Mouse (Mus musculus) retina, adult 2 months (tissue): ENCODE results near the gene Ppfibp1.

ENCODE experiments used
- DNase-seq: peaks from one replicate; pipeline ENCODE4 v3.0.0-alpha.2; 2012; ENCODE audit warnings: low read depth, low spot score

Ppfibp1 gene

DNA sequence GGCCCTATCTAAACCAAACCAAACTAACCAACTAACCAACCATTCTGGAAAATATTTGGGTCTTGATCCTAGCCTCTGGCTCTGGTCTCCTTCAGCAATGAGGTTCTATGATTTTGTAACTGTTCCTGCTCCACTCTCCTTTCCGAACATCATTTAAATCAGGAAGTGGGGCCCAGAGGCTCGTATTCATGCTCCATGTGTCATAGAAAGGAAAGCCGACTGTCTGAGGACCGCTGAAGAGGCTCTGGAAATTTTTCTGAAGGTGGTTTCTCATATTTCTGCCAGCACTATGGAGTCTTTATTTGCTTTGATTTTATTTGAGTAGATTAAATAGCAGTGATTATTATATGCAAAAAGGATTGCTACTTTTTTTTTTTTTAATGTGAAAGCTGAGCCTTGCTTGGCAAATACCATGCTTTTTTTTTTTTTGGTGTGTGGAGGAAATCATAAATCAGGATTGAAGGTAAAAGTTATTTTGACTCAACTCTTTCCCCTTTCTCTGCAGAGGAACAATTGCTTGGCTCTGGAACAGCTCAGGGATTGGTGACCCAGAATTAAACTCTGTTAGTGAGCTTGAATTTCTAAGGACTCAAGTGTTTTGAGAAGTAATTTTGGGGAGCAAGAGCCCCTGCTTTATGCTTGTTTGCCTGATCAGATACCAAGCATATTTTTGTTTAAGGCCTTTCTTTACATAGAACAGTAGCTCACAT is 25.4 kb downstream of the Ppfibp1 start:
- no peak for DNase-seq

GRCm38 (mm10) chr6:146915808-146916207 is 27.5 kb downstream of the Ppfibp1 start:
- no peak for DNase-seq

- no peak for DNase-seq
These were observed 29.1 kb downstream of the Ppfibp1 start for GRCm38 (mm10) chr6:146917396-146917795.

DNA sequence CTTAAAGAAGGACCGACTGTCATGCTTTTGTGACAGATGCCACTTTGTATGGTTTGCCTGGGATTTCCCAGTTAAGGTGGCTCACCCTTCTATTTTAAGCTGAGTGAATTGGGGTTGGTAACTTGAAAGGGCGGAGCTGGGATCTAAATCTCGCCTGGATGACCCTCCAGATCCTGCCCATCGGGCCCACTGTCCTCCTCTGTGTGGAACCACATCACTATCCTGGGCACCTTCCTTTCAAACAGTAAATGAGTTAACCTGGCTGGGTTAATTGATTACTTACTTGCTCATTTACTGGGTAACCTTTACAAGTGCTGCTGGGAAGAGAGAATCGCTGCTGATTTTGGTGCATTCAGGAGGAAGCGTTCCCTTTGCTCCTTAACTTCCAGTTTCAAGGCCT is 30.1 kb downstream of the Ppfibp1 start:
- DNase-seq, result no peak

GRCm38 (mm10) chr6:146926415-146926980 is 38.2 kb downstream of the Ppfibp1 start:
- no peak for DNase-seq

GRCm38 (mm10) chr6:146928108-146928507 is 39.8 kb downstream of the Ppfibp1 start:
- DNase-seq, result no peak

GRCm38 (mm10) chr6:146929031-146929430 is 40.7 kb downstream of the Ppfibp1 start:
- no peak for DNase-seq

DNA sequence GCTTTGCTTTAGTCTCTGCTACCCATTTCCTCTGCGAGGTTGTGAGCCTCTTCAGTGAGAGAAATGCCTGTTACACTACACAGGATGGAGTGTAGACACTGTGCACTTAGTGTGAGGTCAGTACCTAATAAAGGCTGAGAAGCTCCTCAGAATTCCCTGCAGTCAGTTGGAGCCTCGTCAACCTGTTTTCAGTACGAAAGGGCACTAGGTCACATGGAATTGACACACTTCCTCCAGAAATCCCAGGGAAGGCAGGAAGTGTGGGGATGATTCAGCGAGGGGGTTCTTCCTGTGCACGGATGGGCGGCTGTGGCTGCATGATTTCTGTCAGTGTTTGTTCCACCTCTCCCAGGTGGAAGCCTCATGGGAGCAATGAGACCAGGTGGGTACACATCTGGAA is 44.8 kb downstream of the Ppfibp1 start:
- DNase-seq, result no peak

DNA sequence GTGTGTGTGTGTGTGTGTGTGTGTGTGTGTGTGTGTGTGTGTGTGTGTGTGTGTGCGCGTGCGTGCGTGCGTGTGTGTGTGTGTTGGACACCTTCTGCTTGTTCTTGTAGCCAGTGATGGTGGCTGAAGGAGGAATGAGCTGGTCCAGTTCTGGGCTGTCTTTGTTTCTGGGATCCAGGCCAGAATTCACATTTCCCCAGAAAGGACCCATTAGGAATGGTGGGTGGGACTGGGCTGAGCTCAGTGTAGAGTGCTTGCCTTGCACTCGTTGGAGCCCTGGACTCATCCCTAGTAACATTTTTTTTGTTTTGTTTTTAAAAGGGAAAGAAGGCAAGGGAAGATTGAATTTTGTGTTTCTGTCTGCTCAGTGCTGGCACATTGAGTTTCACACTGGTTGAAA is 47.7 kb downstream of the Ppfibp1 start:
- DNase-seq, result no peak

- no peak for DNase-seq
These were observed 50.7 kb downstream of the Ppfibp1 start for GRCm38 (mm10) chr6:146939026-146939425.

GRCm38 (mm10) chr6:146941505-146942275 is 53.4 kb downstream of the Ppfibp1 start:
- no peak for DNase-seq

GRCm38 (mm10) chr6:146944009-146944408 is 55.7 kb downstream of the Ppfibp1 start:
- no peak for DNase-seq

DNA sequence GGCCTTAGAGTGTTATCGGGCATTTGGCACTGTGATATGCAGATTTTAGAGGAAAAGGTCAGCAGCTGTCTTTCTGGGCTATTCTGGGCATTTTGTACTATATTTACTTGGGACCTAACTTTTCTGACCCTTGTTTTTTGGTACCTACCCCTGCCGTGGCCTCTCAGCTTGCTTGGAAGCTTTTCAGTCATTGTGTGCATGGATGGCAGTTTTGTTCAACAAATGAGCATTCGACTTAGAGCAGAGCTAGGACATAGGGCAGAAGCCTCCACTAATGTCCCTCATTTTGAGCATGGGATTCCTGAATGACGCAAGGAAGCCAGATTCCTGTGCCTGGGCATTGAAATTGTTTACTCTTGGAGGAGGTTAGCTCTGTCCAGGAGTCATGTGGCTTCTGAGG is 56.5 kb downstream of the Ppfibp1 start:
- no peak for DNase-seq

GRCm38 (mm10) chr6:146946327-146947029 is 58.2 kb downstream of the Ppfibp1 start:
- no peak for DNase-seq

- no peak for DNase-seq
These were observed 58.9 kb downstream of the Ppfibp1 start for GRCm38 (mm10) chr6:146947186-146947585.

DNA sequence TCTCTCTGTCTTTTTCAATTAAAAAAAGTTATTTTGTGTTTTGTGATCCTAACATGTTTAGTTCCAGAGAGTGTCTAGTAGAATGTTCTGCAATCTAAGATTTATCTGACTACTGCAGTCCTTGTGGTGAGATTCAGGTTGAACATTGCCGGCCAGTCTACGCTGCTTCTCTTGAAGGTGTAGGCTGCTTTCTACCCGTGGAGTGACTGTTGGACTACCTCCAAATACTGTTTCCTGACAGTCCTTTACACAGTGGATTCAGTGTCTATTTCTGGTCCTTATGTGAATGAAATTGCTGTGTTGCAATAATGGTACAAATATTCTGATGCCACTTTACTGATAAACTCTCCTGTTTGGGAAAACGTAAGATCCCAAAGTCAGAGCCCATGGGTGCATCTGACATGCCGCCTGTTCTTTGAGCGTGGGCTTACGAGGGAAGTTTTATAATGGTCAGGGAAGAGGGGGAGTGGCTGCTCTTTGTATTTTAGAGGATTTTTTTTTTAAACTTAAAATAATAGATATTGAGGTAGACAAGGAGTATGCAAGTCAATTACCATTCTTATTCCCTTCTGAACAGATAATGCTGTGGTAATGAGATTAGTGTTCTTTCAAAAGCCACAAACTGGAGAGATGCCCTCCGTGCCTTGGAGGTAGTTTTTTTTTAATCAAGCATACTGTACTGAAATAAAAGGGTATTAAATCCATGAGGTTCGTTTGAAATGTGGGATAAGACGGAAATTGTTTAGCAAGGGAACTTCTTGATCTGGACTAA is 61.6 kb downstream of the Ppfibp1 start:
- no peak for DNase-seq

DNA sequence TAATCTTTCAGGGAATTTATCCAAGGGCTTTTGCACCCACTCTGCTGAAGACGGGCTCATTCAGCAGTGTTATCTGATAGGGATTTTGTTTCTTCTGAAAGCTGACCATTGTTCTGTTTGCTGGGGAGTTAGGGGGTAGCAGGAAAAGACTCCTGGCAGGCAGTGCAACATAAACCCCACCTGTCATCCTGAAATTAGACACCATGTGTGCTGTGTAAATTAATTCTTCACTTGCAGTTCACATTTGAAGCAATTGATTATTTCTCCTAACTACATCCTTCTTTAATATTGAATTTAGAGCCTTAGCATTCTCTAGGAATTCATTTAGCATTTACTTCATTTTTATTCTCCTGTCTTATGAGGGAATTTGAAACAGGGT is 62.2 kb downstream of the Ppfibp1 start:
- DNase-seq, result no peak

- no peak for DNase-seq
These were observed 66.0 kb downstream of the Ppfibp1 start, which contains the start of gene 1700034J05Rik for GRCm38 (mm10) chr6:146954258-146954657. TSS of gene 1700034J05Rik (minus strand) at chr6:146954422.

DNA sequence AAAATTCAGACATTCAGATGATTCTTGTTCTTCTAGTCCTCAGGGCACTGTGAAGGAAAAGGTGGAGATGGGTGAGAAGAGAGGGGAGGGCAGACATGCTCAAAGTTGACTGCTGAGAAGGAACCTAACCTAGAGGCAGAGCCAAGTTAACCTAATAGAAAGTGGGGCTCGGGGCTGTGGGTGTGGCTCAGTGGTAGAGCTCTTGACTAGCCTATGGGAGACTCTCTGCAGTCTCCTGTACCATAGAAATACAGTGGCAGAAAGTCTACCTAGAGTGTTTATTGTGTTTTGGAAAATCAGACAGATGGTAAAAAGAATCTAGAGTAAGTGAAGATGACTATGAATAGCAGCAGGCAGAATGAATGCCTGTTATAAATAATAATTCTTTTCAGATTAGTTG is 67.2 kb downstream of the Ppfibp1 start:
- DNase-seq, result no peak

DNA sequence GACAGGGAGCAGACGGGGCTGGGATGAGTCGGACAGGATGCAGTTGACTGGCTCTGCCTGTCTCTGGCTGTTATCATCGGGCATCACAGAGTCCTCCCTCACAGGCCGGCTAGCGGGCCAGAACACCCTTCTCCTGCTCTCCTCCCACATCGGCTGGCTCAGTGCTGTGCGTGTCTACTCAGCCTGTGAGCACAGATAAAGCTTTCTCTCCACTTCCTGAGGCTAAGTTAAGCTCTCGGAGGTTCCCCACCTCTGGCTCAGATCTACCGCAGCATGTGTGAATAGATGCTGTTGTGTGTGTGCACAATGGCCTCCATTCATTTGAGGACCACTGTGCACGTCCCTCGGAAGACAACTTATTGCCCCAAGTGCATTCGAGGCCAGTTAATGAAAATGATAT is 67.6 kb downstream of the Ppfibp1 start:
- no peak for DNase-seq

DNA sequence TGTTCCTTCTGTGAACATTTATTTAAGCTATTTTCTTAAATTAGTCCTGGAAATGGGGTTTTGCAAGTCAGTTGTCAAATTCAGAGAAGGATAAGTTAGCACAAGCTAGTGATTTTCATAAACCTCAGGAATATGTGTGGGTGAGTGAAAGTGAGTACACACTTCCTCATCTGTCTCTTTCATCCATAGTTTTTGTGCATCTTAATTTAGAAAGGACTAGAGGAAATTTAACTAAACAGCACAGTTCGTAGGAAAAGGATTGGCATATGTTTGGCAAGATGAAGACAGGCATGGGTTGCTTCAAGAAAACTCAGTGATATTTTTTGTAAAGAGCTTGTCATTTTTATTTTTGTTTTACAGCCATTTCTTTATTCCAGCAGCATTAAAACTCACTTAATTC is 68.7 kb downstream of the Ppfibp1 start:
- no peak for DNase-seq
